Mouse (Mus musculus) frontal cortex, postnatal 14 days (tissue): Measurements from ENCODE around the gene Cyp2c38.
"Not testable (repeated sequence)": the region's sequence is repeated elsewhere in the genome, so short reads cannot be mapped to it uniquely, and the experiment has no call there.

Experiments
- DNase-seq, 2 experiments: peaks; one replicate each; pipeline ENCODE4 v3.0.0; 2022; ENCODE audit warnings: low spot score in 2 of 2

Gene Cyp2c38

DNA sequence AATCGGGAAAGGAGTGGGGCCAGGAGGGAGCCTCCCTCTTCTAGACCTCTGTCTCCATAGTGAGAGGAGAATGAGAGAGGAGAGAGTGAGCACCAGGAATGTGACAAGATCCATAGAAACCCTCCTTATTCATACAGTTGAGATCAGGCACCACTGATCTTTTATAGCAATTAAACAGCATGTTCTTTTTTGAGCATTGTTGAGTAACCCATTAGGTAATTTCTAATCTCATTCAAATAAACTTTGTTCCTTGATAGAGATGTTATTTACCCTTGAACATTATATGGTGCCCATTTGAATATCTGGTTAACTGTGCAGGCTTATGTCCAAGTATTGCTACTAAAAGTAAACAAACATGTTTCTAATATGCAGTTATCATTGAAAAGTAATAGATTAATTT lies at the start of gene Cyp2c38:
Cyp2c38 (minus strand) TSS at position 135 of the 400 bp plus-strand sequence.
- DNase-seq, result no peak

DNA sequence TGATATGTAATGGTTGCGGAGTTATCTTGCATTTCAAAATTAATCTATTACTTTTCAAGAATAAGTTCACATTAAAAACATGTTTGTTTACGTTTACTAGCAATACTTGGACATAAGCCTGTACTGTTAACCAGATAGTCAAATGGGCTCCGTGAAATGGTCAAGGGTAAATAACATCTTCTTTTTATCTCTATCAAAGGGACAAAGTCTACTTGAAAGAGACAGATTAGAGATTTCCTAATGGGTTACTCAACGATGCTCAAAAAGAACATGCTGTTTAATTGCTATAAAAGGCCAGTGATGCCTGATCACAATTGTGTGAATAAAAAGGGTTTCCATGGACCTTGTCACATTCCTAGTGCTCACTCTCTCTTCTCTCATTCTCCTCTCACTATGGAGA lies 47.7 kb upstream of the Cyp2c38 start, which contains the start of gene Cyp2c39:
Cyp2c39 (plus strand) TSS at position 329 of the 400 bp plus-strand sequence.
- no peak for DNase-seq

DNA sequence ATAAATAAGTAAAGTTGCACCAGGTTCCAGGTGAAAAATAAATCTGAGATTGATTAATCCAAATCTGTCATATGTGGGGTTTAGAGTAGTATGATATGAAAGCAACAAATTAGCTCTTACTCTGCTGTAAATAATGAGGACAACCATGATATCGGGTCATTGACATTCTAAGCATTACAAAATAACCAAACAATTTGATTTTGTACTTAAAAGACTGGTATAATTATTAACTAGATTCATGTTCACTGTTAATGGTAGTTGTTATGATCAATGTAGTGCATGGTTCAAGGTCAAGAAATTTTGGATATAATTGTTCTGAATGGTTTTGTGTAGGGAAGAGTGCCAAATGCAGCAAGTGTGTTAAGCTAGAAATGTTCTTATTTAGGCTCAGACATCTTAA lies 46.7 kb upstream of the Cyp2c38 start:
- no peak for DNase-seq

DNA sequence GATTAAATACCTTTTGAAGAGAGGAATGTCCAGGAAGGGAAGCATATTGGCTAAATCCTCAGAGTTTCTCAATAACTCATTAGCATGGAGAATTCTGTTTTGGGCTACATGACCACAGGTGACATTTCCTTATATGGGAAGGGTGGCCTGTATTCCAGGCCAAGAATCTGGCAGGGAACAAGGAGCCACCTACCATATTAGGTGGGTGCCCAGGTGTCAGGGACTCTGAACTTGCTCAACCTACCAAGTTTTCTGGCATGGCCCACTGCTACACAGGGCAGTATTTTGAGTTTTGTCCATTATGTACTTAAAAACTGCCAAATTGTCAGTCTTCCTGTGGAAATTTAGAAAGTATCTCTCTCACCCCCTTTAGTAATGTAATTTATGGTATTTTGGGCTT lies 43.5 kb upstream of the Cyp2c38 start:
- DNase-seq, result no peak

DNA sequence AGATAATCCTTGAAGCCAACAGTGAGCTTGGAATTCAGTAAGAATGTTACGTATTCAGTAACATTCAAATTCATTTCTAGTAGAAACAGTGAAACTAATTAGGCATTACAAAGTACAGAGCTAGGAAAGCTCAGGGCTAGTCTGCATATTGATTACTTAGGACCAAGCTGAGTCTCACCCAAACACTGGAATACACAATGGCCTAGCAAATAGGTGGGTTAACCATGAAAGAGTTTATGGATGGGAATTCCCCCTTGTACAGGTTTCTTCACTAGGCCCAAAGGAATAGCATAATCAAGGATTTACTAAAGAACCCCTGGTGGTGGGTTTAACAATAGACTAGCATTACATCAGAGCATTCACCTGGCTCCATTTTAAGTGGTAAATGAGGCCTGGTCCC lies 21.1 kb upstream of the Cyp2c38 start:
- not testable (repeated sequence) for DNase-seq

DNA sequence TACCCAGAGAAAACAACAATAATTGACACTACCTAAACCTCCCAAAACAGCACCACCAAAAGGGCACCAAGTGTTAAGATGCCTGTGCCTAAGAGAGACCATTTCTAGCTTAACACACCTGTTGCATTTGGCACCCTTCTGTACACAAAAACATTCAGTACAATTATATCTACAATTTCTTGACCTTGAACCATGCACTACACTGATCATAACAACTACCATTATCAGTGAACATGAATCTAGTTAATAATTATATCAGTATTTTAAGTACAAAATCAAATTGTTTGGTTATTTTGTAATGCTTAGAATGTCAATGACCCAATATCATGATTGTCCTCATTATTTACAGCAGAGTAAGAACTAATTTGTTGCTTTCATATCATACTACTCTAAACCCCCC lies 1.0 kb upstream of the Cyp2c38 start:
- no peak for DNase-seq
